Mouse (Mus musculus) CD4-positive helper T cell, adult 2 months (primary cell): Measurements from ENCODE around the gene Cbx7.

Experiments used
- DNase-seq: peaks from one replicate; pipeline ENCODE4 v3.0.0-alpha.2; 2012; ENCODE audit warnings: low read depth, missing footprints, low spot score

Cbx7 gene

GRCm38 (mm10) chr15:80001601-80002000 is 30.7 kb upstream of the Cbx7 start:
- DNase-seq: no peak

- DNase-seq: no peak
Measured at GRCm38 (mm10) chr15:80000694-80001093, 29.8 kb upstream of the Cbx7 start.

GRCm38 (mm10) chr15:79997988-79998387 is 27.1 kb upstream of the Cbx7 start:
- DNase-seq: no peak

GRCm38 (mm10) chr15:79996781-79997180 is 25.9 kb upstream of the Cbx7 start:
- DNase-seq: no peak

- no peak for DNase-seq
Measured at GRCm38 (mm10) chr15:79995552-79995951, 24.6 kb upstream of the Cbx7 start.

- no peak for DNase-seq
Measured at GRCm38 (mm10) chr15:79994566-79994965, 23.6 kb upstream of the Cbx7 start.

GRCm38 (mm10) chr15:79986182-79986581 is 15.3 kb upstream of the Cbx7 start:
- DNase-seq: no peak

- DNase-seq: peak; percentile 29
Measured at GRCm38 (mm10) chr15:79985471-79985870, 14.6 kb upstream of the Cbx7 start.

GRCm38 (mm10) chr15:79984152-79984551 is 13.2 kb upstream of the Cbx7 start:
- DNase-seq: no peak

- DNase-seq: no peak
Measured at GRCm38 (mm10) chr15:79980716-79981115, 9.8 kb upstream of the Cbx7 start.

GRCm38 (mm10) chr15:79972186-79972585 is 1.3 kb upstream of the Cbx7 start:
- no peak for DNase-seq

- no peak for DNase-seq
Measured at GRCm38 (mm10) chr15:79970491-79970890, 428 bp downstream of the Cbx7 start.

GRCm38 (mm10) chr15:79967346-79967745 is 3.6 kb downstream of the Cbx7 start:
- DNase-seq: no peak

- no peak for DNase-seq
Measured at GRCm38 (mm10) chr15:79964376-79964775, 6.5 kb downstream of the Cbx7 start.

GRCm38 (mm10) chr15:79962661-79963060 is 8.3 kb downstream of the Cbx7 start:
- DNase-seq: no peak

GRCm38 (mm10) chr15:79961366-79961921 is 9.5 kb downstream of the Cbx7 start:
- no peak for DNase-seq

- no peak for DNase-seq
Measured at GRCm38 (mm10) chr15:79958418-79958817, 12.5 kb downstream of the Cbx7 start.

- DNase-seq: peak; percentile 85
Measured at GRCm38 (mm10) chr15:79956559-79956958, 14.4 kb downstream of the Cbx7 start.

GRCm38 (mm10) chr15:79953470-79953869 is 17.4 kb downstream of the Cbx7 start:
- DNase-seq: no peak

- DNase-seq: no peak
Measured at GRCm38 (mm10) chr15:79952504-79953231, 18.3 kb downstream of the Cbx7 start.

- DNase-seq: no peak
Measured at GRCm38 (mm10) chr15:79951730-79952503, 19.0 kb downstream of the Cbx7 start.

GRCm38 (mm10) chr15:79951226-79951625 is 19.7 kb downstream of the Cbx7 start:
- DNase-seq: no peak
